Mouse (Mus musculus): ENCODE data around the gene Pgm1. TPM values are rescaled to one million over a fixed set of nuclear protein-coding genes. Genes with fewer than 3 reads are reported as not detected.
A peak's percentile ranks its signal among the peaks of the same experiment; 100 is the strongest.

The Pgm1 gene
- polyA plus RNA-seq, 1 experiment from 2014 or later = 64.7 TPM

DNA sequence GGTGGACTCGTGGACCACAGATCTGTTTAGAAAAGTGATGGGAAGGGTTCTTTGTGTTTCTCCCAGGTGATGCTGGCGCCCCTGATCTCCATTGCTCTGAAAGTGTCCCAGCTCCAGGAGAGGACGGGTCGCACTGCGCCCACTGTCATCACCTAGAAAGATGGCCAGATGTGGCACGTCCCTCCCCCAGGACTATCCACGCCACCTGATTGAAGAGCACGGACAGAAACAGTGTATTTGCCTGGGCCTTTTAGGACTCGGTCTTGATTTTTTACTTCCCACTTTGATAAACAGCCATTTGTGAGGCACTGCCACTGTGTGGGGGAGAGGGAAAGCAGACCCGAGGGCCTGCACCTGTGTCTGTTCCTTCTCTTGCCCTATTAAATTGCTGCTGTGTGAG is 57.4 kb downstream of the Pgm1 start:
- no peaks in the 10 kb centered on the region for H3K4me1 ChIP-seq
- peaks cover 36% of the 10 kb centered on the region for H3K36me3 ChIP-seq
- H3K9me3 ChIP-seq (replicated peaks) = no peaks in the 10 kb centered on the region
- ATAC-seq = no peak
- H3K4me2 ChIP-seq = no peak overlapping the region
- H3K27ac ChIP-seq = no peak overlapping the region
- no peak overlapping the region for H3K4me3 ChIP-seq
- no peak overlapping the region for H3K9ac ChIP-seq
- WGBS (ENCODE audit: insufficient replicate concordance) = 79% methylated on average over 10 of the region's 10 CpGs
- no peaks in the 10 kb centered on the region for H3K27me3 ChIP-seq (replicated peaks)

DNA sequence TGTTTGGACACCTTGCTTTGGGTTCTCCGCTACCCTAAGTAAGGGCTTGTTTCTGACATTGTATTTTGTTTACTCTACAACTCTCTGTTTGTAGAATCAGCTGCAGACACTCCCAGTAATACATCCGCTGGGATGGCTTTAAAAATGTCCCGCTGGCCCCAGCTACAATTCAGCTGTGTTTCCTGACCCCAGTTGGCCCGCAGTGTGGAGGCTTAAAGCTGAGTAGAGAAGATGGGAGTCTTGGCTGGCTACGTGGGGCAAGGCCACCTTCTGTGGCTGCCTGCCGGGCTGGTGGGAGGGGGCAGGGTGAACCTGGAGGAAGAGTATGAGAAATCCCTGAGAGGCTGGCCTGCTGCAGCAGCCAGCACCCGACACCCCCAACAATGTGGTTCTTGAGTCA is 59.6 kb downstream of the Pgm1 start:
- H3K9ac ChIP-seq = no peak overlapping the region
- no peaks in the 10 kb centered on the region for H3K4me1 ChIP-seq
- H3K36me3 ChIP-seq = peaks cover 24% of the 10 kb centered on the region
- H3K4me2 ChIP-seq = no peak overlapping the region
- no peaks in the 10 kb centered on the region for H3K9me3 ChIP-seq (replicated peaks)
- 68% methylated on average over 7 of the region's 7 CpGs for WGBS (ENCODE audit: insufficient replicate concordance)
- H3K4me3 ChIP-seq = no peak overlapping the region
- no peak overlapping the region for H3K27ac ChIP-seq
- no peak for ATAC-seq
- H3K27me3 ChIP-seq (replicated peaks) = no peaks in the 10 kb centered on the region

DNA sequence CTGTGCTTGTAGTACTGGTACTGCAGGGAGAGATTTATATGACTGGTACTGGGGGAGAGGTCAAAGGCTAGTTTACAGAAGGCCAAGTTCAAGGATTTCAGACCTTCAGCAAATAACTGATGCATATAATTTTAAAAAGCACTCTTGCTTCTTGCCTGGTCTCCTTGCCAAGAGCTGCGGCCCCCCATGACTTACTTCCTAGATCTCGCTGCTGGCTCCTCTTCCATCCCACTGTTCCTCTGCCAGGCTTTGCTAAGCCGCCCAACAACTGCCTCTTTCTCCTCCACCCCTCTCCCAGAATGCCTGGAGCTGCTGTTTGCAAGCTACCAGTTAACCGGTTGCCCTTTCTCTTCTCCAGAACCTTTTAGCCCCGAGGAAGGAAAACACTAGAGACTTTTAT is 71.8 kb downstream of the Pgm1 start:
- H3K4me3 ChIP-seq = no peak overlapping the region
- H3K9me3 ChIP-seq (replicated peaks) = no peaks in the 10 kb centered on the region
- no peaks in the 10 kb centered on the region for H3K36me3 ChIP-seq

DNA sequence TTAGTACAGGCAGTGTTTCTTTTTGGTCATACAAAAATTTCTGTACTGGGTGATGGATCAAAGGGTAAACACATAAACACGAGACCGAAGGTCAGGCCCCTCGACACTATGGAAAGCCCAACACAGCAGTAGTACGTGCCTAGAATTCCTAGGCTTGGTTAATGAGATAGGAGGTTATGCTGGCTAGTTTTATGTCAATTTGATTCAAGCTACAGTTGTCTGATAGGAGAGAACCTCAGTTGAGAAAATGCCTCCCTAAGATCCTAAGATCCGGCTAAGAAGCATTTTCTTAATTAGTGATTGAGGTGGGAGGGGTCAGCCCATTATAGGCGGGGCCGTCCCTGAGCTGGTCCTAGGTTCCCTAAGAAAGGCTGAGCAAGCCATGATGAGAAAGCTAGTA is 72.6 kb downstream of the Pgm1 start:
- Histone ChIP-seq H3K27me3 (replicated peaks) (no peaks in the 10 kb centered on the region), H3K4me2 (no peak overlapping the region), H3K9me3 (replicated peaks) (no peaks in the 10 kb centered on the region), H3K27ac (no peak overlapping the region), H3K4me3 (no peak overlapping the region), H3K36me3 (no peaks in the 10 kb centered on the region), H3K9ac (no peak overlapping the region), H3K4me1 (no peaks in the 10 kb centered on the region)
- 55% methylated on average over 7 of the region's 7 CpGs for WGBS (ENCODE audit: insufficient replicate concordance)
- no peak for ATAC-seq

More for the DNA sequence above, 71.8 kb downstream of the Pgm1 start:
- no peak overlapping the region for H3K4me2 ChIP-seq
- ATAC-seq = no peak
- no peak overlapping the region for H3K27ac ChIP-seq
- no peaks in the 10 kb centered on the region for H3K27me3 ChIP-seq (replicated peaks)
- H3K9ac ChIP-seq = no peak overlapping the region
- H3K4me1 ChIP-seq = no peaks in the 10 kb centered on the region
- WGBS (ENCODE audit: insufficient replicate concordance) = 58% methylated on average over 5 of the region's 5 CpGs

DNA sequence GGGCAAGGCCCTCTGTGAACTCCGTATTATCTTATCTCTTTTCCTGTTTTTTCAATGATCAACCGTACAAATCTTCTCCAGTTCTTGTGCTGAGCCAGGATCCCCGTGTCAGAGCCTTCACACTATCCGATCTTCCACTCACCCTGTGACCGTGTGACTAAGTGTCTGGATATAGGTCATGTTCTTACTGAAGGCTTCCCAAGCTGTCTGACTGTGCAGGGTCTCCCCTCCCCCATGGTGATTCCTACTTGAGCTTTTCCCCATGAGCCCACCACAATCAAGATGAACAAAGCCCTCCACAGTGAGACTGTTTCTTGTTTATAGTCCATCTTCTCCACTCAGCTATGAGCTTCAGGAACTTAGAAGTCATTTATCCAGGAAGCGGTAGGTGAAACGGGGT is 78.5 kb downstream of the Pgm1 start:
- 44% methylated on average over 7 of the region's 7 CpGs for WGBS (ENCODE audit: insufficient replicate concordance)
- Histone ChIP-seq H3K27ac (no peak overlapping the region), H3K9me3 (replicated peaks) (no peaks in the 10 kb centered on the region), H3K36me3 (no peaks in the 10 kb centered on the region), H3K4me1 (no peaks in the 10 kb centered on the region), H3K4me2 (no peak overlapping the region), H3K4me3 (no peak overlapping the region), H3K9ac (no peak overlapping the region), H3K27me3 (replicated peaks) (no peaks in the 10 kb centered on the region)
- ATAC-seq = no peak

DNA sequence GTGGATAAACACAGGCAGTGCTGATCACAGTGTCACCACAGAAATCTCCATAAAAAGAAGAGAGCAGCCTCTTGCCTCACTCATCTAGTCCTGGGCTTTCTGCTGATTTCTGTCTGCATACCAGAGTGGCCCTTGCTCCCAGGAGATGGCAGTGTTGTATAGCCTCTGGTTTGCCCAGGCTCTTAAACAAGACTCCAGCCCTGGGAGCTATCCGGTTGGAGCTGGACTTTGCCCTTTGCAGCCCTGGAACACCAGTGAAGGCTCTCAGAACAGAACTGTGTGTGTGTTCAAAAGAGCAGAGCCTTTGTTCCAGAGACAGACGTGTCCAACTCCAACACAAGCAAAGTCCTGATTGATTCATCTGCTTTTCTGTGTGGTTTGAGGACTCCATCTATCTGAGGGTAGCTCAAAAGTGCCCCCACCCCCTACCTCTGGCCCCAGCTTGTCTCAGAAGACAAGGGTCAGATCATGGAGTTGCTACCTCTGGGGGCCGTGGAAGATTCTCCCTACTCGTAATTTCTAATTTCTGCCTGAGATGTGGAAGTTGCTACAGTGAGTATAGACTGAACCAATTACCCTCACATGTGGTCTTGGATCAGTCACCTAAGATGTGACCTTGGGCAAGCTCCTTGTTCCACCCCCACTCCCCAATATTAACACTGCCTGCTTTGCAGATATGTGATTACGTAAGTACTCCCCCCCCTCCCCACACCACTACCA is 79.3 kb downstream of the Pgm1 start:
- no peaks in the 10 kb centered on the region for H3K9me3 ChIP-seq (replicated peaks)
- H3K9ac ChIP-seq = no peak overlapping the region
- no peak overlapping the region for H3K27ac ChIP-seq
- no peaks in the 10 kb centered on the region for H3K36me3 ChIP-seq
- WGBS (ENCODE audit: insufficient replicate concordance) = 47% methylated on average over 5 of the region's 5 CpGs
- no peak overlapping the region for H3K4me3 ChIP-seq
- no peaks in the 10 kb centered on the region for H3K27me3 ChIP-seq (replicated peaks)
- no peak overlapping the region for H3K4me2 ChIP-seq
- peak; percentile 77 for ATAC-seq
- no peaks in the 10 kb centered on the region for H3K4me1 ChIP-seq

DNA sequence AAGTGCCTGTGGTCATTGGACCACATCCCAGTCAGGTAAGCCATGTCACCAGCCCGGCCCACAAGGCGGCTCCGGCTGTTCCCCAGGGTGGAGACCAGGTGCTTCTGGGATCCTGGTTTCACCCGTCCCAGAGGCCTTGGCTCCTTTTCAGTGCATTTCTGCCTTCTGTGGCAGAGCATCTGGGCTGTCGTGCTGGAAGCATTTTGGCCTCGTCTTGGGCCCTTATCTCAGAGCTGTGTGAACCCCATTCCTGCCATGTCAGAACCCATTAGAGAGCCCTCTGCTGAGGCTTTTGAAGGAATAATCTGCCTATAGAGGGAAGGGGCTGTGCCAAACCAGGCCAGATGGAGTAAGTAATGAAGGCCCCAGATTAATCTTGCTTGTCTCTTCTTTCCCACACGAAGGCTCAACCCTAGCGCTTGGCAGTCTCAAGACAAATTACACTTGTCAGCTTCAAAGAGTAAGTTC is 80.0 kb downstream of the Pgm1 start:
- H3K27me3 ChIP-seq (replicated peaks) = no peaks in the 10 kb centered on the region
- ATAC-seq = no peak
- H3K36me3 ChIP-seq = no peaks in the 10 kb centered on the region
- 65% methylated on average over 8 of the region's 8 CpGs for WGBS (ENCODE audit: insufficient replicate concordance)
- H3K27ac ChIP-seq = no peak overlapping the region
- no peak overlapping the region for H3K4me3 ChIP-seq
- H3K9me3 ChIP-seq (replicated peaks) = no peaks in the 10 kb centered on the region
- H3K4me2 ChIP-seq = no peak overlapping the region
- no peaks in the 10 kb centered on the region for H3K4me1 ChIP-seq
- no peak overlapping the region for H3K9ac ChIP-seq

DNA sequence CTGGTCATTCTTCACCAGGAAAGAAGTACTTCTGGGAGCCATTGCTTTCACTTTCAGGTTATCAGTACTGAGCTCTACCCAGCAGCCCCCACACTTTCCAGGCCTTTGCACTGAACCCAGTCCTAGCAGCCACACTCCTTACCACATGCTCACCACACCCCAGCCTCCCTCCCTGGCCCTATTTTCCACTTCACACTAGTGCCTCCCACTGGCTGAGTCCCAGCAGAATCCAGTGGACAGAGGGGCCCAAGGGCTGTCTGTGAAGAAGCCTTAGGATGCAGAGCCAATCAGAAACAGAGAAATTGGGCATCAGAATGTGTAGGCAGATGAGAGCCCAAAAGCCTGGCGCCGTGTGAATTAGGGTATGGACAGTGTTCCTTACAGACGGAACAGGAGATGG is 81.7 kb downstream of the Pgm1 start:
- no peak for ATAC-seq
- Histone ChIP-seq H3K4me1 (no peaks in the 10 kb centered on the region), H3K27ac (no peak overlapping the region), H3K36me3 (no peaks in the 10 kb centered on the region), H3K4me2 (no peak overlapping the region), H3K9ac (no peak overlapping the region), H3K4me3 (no peak overlapping the region), H3K27me3 (replicated peaks) (no peaks in the 10 kb centered on the region), H3K9me3 (replicated peaks) (no peaks in the 10 kb centered on the region)
- WGBS (ENCODE audit: insufficient replicate concordance) = 65% methylated on average over 3 of the region's 3 CpGs

DNA sequence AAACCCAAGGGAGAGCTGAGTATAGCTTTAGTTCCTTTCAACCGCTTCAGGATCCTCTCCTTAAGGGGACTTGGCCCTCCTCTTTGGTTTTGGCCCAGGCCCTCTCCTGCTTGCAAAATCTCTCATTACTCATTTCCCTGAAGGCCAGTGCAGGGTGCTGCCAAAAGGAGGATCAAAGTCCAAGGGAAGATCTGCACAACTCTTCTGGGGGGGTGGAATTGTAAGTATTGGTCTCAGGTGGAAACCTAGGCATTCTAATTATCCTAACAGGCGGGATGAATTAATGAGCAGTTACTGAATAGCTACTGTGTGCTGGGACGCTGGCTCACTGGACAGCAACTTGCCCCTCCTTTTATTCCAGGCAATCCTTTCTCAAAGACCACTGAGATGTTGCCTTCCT is 82.3 kb downstream of the Pgm1 start:
- Histone ChIP-seq H3K9me3 (replicated peaks) (no peaks in the 10 kb centered on the region), H3K27ac (no peak overlapping the region), H3K4me2 (no peak overlapping the region), H3K4me1 (no peaks in the 10 kb centered on the region), H3K27me3 (replicated peaks) (no peaks in the 10 kb centered on the region), H3K36me3 (no peaks in the 10 kb centered on the region), H3K9ac (no peak overlapping the region), H3K4me3 (no peak overlapping the region)
- 67% methylated on average over 3 of the region's 3 CpGs for WGBS (ENCODE audit: insufficient replicate concordance)
- ATAC-seq = no peak

DNA sequence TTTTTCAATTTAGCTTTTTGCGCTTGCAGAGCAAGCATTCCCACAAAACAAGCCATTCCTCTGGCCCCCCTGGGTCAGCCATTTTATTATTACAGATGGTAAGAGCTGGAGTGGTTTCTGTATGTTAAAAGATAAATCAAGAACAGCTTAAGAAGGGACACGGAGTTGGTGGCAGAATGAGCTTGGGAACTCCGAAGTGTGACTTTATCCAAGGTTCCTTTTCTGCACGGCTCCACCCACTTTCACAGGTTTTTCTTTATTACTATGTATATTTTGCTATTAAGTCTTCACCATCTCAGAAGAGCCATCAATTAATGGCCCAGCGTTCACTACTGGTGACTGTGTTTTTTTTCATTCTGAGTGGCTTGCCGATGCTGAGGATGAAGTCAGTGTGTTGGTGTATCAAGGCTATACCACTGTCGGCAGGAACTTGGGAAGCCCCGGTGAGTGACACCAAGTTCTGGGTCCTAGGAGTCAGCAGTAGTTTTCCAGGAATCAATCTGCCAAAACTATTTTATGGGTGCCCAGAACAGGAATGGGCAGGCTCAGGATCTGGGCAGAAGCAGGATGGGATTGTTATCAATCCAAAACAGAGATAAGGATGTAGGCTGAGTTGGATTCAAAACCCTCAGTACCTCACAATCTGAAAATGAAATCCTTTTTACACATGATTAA is 83.3 kb downstream of the Pgm1 start:
- H3K36me3 ChIP-seq = no peaks in the 10 kb centered on the region
- H3K27me3 ChIP-seq (replicated peaks) = no peaks in the 10 kb centered on the region

DNA sequence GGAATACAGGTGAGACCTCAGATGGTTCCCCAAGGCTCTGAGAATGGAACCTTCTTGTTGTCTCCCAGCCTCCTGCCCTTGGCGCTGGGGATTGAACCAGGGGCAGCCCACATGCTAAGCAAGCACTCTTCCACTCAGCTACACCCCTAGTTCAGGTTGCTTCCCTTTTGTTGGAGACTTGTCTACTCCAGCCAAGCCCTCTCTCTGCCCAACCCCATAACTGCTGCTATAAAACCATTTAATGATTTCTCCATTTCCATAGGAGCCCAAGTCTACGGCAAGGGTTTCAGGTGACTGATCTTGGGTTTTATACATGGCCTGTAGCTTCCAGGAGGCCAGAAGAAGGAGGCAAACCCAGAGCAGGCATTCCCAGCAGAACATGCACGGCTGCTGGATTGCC is 98.6 kb downstream of the Pgm1 start:
- H3K9ac ChIP-seq = no peak overlapping the region
- ATAC-seq = no peak
- 52% methylated on average over 3 of the region's 3 CpGs for WGBS (ENCODE audit: insufficient replicate concordance)
- no peaks in the 10 kb centered on the region for H3K4me1 ChIP-seq
- H3K4me3 ChIP-seq = no peak overlapping the region
- H3K9me3 ChIP-seq (replicated peaks) = no peaks in the 10 kb centered on the region
- H3K27ac ChIP-seq = no peak overlapping the region
- H3K4me2 ChIP-seq = no peak overlapping the region
- no peaks in the 10 kb centered on the region for H3K27me3 ChIP-seq (replicated peaks)
- no peaks in the 10 kb centered on the region for H3K36me3 ChIP-seq

More for the DNA sequence above, 83.3 kb downstream of the Pgm1 start:
- Histone ChIP-seq H3K4me3 (no peak overlapping the region), H3K4me1 (no peaks in the 10 kb centered on the region), H3K27ac (no peak overlapping the region), H3K9ac (no peak overlapping the region), H3K9me3 (replicated peaks) (no peaks in the 10 kb centered on the region), H3K4me2 (no peak overlapping the region)
- ATAC-seq = no peak
- 75% methylated on average over 8 of the region's 8 CpGs for WGBS (ENCODE audit: insufficient replicate concordance)

DNA sequence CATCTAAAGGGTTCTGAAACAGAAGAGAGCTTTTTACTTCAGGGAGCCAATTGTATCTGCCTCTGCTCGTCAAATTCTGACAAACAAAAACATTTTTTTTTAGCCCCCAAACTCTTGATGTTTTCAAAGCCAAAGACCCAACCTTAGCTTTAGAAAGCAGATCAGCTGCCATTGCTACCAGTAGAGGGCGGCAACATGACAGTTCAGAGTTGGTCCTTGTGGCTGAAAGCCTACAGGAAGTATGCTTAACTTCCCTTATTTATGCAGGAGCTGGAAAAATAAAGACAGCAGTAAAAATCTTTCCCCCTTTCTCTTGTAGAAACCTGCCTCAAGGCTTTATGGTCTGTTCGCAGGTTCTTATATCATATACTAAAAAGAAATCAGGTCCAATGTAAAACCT is 99.4 kb downstream of the Pgm1 start:
- H3K27me3 ChIP-seq (replicated peaks) = no peaks in the 10 kb centered on the region
- H3K4me1 ChIP-seq = no peaks in the 10 kb centered on the region
- H3K9me3 ChIP-seq (replicated peaks) = no peaks in the 10 kb centered on the region
- no peak overlapping the region for H3K9ac ChIP-seq
- H3K27ac ChIP-seq = no peak overlapping the region
- H3K4me2 ChIP-seq = no peak overlapping the region
- H3K36me3 ChIP-seq = no peaks in the 10 kb centered on the region
- no peak for ATAC-seq
- 12% methylated on average over 3 of the region's 3 CpGs for WGBS (ENCODE audit: insufficient replicate concordance)
- H3K4me3 ChIP-seq = no peak overlapping the region
